Mouse (Mus musculus) thymus, adult 18-20 months (tissue): ENCODE data around the gene Calm3.
A peak's percentile ranks its signal among the peaks of the same experiment; 100 is the strongest.

Experiments
- DNase-seq, 2 experiments: peaks; one replicate each; pipeline ENCODE4 v3.0.0; 2022; ENCODE audit warnings: mixed read lengths in 2 of 2

Calm3 gene

DNA sequence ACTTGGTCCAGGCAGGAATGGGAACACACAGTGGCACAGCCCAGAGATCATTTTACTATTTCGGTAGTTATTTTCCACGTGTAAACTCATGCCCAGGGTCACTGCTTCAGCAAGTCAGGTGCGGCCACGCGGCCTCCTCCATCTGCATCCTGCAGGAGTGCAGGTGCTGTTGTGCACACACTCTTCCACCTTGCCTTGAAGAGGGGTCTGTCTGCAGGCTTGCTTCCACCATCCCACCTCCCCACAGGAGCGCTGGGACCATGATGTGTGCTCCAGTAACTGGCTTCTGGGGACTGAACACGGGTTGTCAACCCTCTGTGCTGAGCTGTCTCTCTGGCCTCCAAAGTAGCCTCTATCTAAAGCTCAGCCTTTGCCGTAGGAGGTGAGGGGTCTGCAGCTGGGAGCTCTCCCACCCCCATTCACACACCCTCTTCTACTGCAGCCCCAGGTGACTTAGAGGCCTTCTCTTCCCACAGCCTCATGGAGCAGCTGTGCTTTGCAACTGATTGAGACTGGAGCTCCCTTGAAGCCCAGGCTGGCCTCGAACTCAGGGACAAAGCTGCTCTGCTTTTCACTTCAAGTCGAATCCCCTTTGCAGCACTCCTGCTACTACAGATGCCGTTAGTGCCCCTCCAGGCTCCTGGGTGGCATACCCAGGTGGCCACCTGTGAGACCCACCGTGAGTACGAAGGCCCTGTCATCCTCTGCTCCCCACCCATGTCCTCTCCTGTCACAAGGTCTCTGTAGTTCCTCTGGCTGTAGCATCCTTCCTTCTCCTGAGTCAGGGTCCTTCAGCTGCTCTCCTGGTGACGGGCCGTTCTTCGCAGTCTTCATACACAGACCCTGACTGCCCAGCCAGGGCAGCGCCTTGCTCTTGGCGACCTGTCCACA is 9.2 kb downstream of the Calm3 start:
- no peak for DNase-seq

DNA sequence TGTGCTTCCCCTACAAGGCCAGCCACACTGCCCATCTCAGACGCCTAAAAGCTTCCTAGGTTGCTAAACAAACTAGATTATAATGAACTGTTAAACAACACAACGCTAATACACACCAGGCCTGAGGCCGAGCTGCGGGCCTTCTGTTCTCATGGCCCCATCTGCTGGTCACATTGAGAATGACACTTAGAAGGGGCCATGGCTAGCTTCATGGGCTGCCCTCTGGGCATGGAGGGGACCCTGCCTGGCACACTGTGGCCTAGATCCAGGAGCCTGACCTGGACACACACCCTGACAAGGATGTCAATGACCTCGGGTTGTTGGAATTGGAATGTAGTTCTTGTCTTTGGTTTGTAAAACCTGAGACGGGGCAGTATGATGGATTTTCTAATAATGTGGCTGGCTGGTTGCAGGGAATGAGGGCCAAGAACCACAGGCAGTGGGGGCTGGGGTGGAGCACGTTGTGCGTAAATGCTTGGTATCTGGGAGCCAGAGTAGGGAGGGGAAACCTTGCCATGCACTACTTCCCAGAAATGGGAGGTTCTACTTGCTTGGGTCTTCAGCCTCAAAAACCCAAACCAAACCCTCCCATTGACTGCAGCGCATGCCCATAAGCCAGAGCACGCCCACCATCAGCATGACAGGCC is 10.0 kb downstream of the Calm3 start:
- no peak for DNase-seq

DNA sequence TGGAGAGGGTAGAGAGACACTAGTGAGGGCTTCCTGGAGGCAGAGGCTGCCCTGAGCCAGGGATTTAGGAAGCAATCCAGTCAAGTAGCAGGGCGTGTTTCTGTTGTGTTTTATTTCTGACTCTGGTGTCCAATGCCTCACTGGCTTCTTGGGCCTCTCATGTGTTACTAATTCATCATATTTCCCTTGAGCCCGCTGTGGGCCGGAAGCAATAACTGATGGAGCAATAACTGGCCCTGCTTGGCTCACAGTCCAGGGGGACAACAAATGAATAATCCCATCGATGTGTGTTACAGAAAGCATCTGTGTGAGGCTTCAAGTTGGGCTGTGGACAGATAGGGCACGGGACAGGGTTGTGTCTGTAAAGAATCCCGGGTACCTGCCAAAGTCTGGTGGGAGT is 11.6 kb downstream of the Calm3 start:
- no peak for DNase-seq

DNA sequence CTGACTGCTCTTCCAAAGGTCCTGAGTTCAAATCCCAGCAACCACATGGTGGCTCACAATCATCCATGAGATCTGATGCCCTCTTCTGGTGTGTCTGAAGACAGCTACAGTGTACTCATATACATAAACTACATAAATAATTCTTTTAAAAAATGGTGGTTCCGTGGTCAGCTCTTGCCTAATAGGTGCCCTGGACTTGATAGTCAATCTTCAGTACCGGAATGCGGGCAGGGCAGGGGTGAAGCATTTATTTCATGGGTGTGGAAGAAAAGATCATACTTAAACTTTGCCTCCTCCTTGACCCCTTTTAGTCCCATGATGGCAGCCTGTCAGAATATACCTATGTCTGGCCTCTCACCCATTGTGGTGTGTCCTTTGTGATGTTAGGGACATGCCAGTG is 12.0 kb downstream of the Calm3 start:
- no peak for DNase-seq

DNA sequence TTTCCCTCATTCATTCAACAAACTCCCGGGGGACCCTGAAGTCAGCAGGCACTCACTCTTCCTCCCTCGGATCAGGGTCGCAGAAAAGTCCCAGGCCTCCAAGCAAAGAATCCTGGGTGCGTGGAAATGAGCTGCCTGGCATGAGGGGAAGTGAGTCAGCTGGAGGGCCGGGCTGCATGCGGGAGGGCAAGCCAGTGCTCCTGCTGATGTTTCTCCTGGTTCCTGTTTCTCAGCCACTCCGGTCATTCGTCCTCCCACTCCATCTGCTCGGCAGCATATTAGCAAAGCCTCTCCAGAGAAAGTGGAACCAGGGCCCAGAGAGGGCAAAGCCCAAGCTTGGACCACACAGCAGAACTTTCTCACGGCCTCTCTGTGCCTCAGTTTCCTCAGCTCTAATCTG is 14.0 kb downstream of the Calm3 start:
- DNase-seq: no peak

DNA sequence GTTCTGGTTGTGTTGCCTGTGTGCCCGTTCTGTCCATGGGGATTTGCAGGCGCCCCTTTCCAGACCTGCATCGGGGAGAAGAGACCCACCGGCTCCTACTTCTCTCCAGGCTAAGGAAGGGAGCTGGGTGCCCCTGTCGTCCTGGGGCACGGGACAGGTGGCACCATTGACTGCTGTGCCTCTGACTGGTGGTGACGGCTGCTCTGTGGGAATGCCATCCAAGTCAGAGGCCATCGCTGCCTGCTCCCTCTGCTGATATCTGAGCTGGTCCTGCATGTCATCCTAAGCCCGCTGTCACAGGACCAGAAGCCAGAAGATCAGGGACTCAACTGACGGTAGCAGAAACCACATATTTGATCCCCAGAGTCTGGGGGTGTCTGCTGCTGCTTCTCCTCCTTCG is 15.1 kb downstream of the Calm3 start:
- DNase-seq: no peak

DNA sequence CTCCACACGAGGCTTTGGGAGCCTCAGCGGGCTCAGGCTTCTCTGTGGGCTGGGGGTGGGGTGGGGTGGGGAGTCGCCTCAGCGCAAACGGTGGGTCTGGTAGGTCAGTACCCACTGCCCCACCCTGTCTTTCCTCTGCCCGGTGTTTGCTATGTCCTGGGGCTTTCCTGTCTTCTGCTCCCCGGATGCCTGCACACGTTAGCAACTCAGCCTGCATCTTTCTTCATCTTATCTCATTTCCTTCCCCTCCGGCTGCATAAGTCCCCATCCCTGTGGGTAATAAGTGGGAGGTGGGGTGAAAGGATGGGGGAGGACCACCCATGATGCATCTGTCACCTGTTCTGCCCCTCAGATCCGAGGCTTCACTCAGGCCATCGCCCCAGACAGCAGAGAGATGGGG is 15.5 kb downstream of the Calm3 start:
- DNase-seq: no peak

DNA sequence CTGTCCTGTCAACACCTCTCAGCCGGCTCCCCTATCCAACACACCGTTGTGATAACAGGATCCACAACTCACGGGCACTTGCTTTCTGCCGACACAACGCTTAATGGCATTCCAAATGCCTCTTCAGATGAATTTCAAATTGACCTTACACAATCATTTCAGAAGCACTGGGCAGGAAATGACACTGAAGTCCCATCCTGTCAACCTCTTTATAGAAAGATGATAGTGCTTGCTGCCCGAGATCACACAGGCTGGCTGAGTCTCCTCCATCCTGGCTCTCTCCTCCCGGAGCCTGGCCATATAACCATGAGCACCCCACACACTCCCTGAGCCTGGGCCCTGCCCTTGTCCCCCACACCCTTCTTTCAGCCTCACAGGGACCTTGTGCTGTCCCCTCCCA is 16.1 kb downstream of the Calm3 start:
- no peak for DNase-seq

DNA sequence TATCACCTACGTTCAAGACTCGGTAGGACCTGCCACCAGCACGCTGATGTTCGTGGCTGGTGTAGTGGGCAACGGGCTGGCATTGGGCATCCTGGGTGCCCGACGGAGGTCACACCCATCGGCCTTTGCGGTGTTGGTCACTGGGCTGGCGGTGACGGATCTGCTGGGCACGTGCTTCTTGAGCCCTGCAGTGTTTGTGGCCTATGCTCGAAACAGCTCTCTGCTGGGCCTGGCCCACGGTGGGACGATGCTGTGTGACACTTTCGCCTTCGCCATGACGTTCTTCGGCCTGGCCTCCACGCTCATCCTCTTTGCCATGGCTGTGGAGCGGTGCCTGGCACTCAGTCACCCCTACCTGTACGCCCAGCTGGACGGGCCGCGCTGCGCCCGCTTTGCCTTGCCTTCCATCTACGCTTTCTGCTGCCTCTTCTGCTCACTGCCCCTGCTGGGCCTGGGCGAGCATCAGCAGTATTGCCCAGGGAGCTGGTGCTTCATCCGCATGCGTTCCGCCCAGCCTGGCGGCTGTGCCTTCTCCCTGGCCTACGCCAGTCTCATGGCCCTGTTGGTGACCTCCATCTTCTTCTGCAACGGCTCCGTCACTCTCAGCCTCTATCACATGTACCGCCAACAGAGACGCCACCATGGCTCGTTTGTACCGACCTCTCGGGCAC is 16.9 kb downstream of the Calm3 start:
- no peak for DNase-seq

DNA sequence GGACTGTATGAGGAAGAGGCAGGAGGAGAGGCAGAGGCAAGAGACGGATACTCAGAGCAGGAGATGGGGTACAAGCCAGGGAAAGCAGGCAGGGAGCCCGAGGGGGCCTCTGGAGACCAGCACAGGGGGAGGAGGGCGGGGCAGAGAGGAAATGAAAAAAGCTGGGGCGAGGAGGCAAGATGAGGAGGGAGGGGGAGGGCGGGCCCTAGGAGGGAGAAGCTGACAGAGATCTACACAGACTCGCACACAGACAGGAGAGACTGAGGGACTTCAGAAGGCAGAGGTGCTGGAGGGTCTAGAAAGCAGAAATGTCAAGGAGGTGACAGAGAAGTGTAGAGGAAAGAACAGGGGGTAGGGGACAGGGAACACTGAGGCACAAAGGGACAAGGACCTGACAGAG is 17.6 kb downstream of the Calm3 start, which contains the start of gene Ptgir:
Ptgir (plus strand) TSS at position 210 of the 400 bp plus-strand sequence.
- no peak for DNase-seq

DNA sequence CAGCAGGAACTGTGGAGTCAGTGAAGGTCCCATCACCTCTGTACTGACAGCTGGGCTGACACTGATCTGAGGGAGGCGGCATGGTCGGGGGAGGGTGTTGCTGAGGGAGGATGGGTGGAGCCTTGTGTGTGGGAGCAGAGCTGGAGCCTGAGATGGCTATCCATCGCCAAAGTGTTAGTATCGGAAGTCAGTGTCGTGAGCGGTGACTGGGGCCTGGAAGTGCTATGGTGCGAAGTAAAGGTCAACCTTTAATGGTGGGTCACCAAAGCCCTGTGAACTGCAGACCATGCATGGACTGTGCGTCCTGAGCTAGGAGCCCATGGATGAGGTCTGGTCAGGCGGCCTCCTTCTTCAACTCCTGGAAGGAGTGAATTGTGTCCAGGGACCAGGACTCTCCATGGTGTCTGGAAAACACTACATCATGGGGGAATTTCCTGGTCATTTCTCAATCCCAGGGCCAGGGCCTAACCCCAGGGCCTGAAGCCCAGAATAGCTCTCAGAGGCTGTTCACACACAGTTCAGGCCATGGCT is 18.4 kb downstream of the Calm3 start:
- no peak for DNase-seq

DNA sequence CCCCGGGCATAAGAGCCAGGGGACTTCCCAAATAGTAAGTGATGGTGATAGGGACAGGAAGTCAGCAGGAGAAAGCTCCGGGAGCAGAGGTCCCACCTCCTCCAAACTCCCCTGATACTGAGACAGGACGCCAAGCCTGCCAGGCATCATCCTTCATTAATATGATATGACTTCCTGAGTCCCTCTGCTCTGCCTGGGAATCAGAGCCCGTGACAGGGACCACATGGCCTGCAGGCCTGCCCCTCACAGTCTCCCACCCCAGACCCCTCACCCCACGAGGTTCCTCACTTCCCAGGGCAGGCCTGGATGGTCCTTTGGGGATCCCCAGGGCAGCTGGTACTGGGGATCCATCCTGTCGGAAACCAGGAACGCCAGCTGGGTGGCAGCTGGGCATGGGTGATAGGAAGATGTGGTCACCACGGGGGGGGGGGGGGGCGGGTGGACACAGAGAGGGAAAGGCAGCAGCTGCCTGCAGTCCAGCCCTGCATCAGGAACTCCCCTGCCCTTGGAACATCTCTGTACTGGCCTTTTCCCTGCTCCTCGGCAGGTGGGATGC is 19.7 kb downstream of the Calm3 start:
- DNase-seq: no peak

DNA sequence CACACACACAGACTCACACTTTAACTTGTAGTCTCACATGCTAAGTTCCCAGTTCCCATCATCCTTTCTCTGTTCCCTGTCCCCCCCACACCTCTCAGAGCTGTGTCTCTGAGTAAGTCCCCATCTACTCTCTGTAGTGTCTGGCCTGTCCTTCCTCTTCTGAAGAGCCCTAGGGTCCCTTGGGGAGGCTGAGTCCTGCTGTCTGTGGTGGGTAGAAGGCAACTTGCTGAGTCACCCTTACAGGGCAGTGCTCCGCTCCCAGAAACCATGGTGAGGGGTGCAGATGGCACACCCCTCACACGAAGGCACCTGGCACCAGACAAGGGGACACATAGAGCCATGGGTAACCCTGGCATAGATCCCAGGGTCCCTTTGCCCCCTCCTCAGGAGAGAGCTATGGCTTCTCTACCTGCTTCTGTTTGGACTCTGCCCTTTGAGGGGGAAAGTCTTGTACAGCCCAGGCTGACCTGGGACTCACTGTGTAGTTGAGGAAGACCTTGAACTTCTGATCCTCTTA is 20.4 kb downstream of the Calm3 start:
- DNase-seq: no peak

DNA sequence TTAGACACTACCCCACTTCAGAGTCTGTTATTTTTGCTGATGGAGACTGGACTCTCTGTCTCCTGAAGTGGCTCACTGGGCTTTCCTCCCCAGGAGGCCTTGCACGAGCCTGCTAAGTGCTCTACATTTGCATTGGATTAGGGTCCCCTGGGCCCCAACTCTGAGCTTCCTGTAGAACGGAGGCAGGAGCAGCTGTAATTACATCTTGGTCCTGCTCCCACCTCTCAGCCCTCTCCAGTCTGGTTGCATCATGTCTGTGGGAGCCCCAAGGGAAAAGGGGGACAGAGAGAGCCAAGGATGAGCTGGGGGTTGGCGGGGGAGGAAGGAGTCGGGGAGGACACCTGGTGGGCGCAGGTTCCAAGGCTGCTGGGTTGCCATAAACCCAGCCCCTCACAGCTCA is 23.4 kb downstream of the Calm3 start:
- no peak for DNase-seq

DNA sequence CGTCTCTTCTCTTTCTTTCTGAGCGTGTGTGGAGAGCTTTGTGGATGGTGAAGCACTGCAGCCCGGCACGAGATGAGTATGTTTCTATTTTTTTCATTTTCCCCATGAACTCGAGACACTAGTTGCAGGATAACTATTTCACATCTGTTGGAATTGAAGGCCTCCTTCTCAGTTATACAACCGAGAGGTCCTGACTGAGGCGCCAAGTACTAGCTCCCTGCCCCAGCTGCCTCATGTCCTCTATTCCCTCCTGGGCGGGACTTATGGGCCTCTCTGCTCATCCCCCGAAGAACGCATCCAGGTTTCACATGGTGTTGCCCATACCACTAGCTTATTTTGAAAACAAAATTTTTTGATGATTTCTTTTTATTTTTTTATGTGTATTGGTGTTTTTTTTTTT is 28.4 kb downstream of the Calm3 start:
- no peak for DNase-seq

DNA sequence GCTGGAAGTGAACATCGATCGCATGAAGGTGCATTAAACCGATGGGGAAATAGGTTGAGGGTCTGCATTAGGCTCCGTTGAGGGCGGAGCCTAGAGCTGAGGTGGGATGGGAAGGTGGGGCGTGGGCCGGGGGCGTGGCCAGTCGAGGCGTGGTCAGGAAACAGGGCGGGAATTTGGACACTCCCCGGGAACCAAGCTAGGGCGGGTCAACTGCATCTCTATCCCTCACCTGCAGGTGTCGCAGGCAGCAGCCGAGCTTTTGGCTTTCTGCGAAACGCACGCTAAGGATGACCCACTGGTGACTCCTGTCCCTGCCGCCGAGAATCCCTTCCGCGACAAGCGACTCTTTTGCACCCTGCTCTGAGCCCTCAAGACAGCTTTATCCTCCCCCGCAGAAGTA is 28.9 kb downstream of the Calm3 start:
- DNase-seq: peak; percentile 46 to 56

DNA sequence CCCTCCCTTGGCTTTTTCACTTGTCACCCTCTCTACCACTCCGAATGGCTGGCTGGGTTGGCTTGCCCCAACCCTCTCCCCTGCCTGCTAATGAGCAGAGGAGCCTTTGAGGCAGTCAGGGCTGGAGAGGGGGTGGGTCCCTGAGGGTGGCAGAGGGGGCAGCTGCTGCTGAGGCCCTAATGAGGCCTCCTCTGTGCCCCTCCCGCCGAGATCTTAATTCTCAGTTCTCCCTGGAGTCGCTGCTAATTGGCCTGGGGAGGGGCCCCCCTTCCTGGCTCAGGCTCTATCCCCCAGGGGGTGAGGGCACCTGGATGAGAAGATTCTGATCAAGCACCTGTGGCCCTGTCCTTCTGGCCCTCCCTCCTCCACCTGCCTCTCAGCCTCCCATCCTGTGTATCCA is 29.6 kb downstream of the Calm3 start:
- DNase-seq: no peak

DNA sequence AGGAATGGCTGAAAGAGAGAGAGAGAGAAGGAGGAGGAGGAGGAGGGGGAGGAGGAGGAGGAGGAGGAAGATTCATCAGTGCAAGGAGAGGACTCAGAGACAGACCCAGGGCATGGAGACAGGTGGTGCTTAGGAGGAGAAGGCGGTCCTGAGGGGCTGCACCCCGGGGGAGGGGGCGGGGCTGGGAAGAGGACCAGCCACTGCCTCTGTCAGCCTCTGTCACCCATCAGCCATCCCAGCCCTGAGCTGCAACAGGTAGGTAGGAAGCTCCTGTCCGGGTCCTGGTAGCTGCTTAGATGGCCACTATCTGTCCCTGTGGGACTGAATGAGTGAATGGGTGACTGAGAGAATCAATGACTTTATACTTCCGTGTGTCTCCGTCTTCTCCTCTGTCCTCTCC is 30.3 kb downstream of the Calm3 start:
- DNase-seq: no peak

DNA sequence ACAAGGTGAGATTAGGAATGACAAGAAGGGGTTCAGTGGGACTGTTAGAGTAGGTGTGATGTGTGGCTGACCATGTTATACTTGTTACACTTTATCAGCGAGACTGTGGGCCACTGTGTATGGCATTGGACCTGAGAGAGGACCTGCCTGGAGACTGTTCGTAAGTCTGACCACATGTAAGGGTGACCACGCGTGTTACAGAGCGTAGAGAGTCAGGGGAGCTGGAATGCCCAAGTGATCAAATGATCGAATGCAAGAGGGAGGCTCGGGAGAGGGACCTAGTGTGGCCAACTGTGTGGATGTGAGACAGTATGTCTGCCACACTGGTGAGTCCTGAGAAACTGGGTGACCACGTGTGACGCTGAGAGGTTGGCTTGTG is 31.6 kb downstream of the Calm3 start:
- DNase-seq: no peak

DNA sequence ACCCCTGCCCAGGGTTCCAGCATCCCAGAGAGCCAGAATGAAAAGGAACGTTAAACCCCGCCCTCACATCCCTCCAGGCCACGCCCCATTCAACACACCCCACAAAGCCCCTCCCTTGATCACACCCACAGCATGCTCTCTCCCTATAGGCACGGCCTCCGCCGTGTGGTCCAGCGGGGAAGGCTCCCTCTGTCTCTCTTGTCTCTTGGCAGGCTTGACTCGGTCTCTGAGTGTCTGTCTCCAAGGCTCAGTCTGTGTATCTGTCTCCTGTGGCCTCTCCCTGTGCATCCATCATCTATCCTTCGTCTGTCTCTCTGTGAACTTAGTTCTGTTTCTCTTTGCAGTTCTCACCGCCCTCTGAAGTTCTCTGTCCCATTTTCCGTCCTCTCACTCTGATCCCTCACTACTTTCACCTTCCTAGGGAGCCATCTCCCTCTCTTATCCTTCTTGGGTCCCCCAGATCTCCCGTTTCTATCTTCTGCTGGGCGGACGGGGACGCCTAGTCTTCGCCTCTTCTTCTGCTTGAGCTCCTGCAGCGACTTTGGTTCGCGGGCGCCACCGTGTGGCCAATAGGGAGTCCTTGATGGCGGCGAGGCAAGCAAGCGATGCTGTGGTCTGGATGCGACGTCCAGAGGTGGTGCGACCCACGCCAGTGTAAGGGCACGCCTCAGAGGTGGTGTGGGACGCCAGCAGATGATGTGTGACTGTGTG is 32.1 kb downstream of the Calm3 start, which contains the start of gene Gng8:
Gng8 (plus strand) TSS at position 146 of the 711 bp plus-strand sequence.
- peak; percentile 55 to 67 for DNase-seq

DNA sequence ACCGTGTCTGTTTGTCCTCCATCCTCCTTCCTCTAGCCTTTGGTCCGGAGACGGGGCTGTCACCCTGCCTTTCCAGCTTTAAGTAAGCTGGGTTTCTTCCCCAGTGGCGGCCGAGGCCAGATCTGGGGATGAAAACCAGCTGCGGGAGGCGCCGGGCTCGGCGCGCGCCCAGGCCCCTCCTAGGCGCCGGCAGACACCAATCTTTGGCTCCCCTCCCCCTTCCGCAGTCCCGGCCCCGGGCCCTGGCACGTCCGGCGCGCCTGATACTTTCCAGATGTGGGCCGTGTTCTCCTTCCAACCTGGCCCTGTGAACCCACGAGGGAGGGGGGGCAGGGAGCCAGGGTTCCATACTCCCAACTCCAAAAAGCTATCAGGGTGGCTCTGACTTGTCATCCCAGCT is 33.0 kb downstream of the Calm3 start:
- DNase-seq: no peak

DNA sequence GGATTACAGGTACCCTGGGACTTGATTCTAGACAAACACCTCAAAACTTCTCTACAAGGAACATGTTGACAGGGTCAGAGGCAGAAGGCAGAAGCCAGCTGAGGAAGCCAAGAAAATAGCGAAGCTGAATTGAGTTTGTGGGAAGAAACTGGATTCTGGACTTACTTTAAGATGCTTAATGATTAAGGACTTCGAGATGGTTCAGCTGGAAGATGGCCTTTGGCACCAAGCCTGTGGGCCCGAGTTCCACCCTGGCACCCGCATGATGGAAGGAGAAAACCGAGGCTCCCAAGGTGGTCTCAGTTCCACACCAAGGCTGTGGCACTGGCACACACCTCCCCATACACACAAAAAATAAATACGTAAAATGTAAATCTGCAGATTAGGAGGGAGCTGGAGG is 33.4 kb downstream of the Calm3 start:
- no peak for DNase-seq
